Comparison of ENCODE assay signal across 34 mouse cellular contexts in the genomic region with DNA sequence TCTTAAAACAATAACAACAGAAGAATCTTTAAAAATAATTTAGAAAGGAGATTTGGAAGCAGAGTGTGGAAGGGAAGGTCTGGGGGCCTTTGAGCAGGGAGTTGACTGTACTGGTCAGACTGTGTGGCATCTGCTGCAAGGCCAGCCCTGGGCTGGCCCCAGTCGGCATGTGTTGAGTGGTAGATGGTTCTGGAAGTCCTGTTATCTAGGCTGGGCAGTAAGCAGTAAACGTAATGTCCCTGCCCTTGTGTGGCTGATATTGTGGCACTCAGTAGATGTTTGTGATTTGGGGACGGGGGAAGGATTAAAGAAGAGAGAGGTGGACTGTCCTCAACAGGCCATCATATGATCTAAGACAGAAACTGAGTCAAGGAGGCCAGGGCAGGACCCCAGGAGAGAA. TPM values are rescaled to one million over a fixed set of nuclear protein-coding genes. Genes with fewer than 3 reads are reported as not detected.
DNase-seq lines count a peak whose midpoint lies in the region; ATAC-seq and TF ChIP-seq lines count a peak whose summit lies in the region.
"Had no signal": no experiment of that assay in that cellular context is flagged by ENCODE, and none has a peak within 500 bp of the region (broad histone marks: within the 10 kb centered on the region; RNA-seq: fewer than 3 reads in every experiment).

No protein-coding gene starts in this region.

- H3K79me2 ChIP-seq in MEL (ENCODE audit: control insufficient read depth, insufficient read depth, low read length, poor library complexity): peaks cover 18% of the 10 kb centered on the region

- peaks cover 1 to 32% of the 10 kb centered on the region in 2 experiments; a peak in 3 of 4 replicates for H3K36me3 ChIP-seq in MEL (ENCODE audit: control insufficient read depth in 1 of 2, insufficient read depth in 2 of 2, low read length in 2 of 2)
- H3K36me3 ChIP-seq in liver, embryonic 11.5 days (ENCODE audit: control insufficient read depth, insufficient read depth, low read length): no peaks in the 10 kb centered on the region; the same call in 1 of the 2 replicates
- no peaks in the 10 kb centered on the region for H3K36me3 ChIP-seq in liver, embryonic 14.5 days (replicated peaks; ENCODE audit: control insufficient read depth, insufficient read depth, low read depth)
- H3K36me3 ChIP-seq in forebrain, postnatal 0 days (ENCODE audit: insufficient read depth): peaks cover 9% of the 10 kb centered on the region; the same call in 1 of the 2 replicates
- H3K36me3 ChIP-seq: forebrain, embryonic 15.5 days had no signal

- no peak for DNase-seq in MEL (ENCODE audit: low read depth, low spot score)
- DNase-seq in liver, embryonic 11.5 days (ENCODE audit: low spot score): no peak
- DNase-seq in liver, embryonic 14.5 days (ENCODE audit: low read depth in 3 of 3, low spot score in 3 of 3): peak; percentile 32 to 47 (median 41)
- DNase-seq in forebrain, postnatal 0 days: no peak
- no peak for DNase-seq in frontal cortex, postnatal 14 days (ENCODE audit: low spot score in 2 of 2)
- DNase-seq in heart, adult 9 months (ENCODE audit: low spot score in 2 of 2): no peak
- no peak for DNase-seq in embryo, embryonic 9.5 days (ENCODE audit: extremely low spot score)
- DNase-seq: adrenal gland, postnatal 10 days; cerebellum, adult 11 months; cerebellum, adult 8-10 months; cerebellum, postnatal 10 days; cerebellum, postnatal 36 days; gastrocnemius, postnatal 25 days; heart, adult 18-20 months; heart, postnatal 14 days; heart, postnatal 4 days had no signal

- peak overlapping the region; percentile 95 for H3K27ac ChIP-seq in MEL (ENCODE audit: control insufficient read depth, low read depth, low read length)
- no peak overlapping the region for H3K27ac ChIP-seq in liver, embryonic 11.5 days (ENCODE audit: low read depth, low read length)
- H3K27ac ChIP-seq in liver, embryonic 14.5 days: no peak overlapping the region
- no peak overlapping the region for H3K27ac ChIP-seq in forebrain, postnatal 0 days (ENCODE audit: low read depth, low read length)
- H3K27ac ChIP-seq: embryonic facial prominence, embryonic 12.5 days; embryonic facial prominence, embryonic 15.5 days; forebrain, embryonic 12.5 days; forebrain, embryonic 15.5 days; heart, embryonic 10.5 days; heart, embryonic 13.5 days; hindbrain, embryonic 14.5 days; hindbrain, postnatal 0 days had no signal

- no peaks in the 10 kb centered on the region for H3K9me3 ChIP-seq in MEL (replicated peaks; ENCODE audit: insufficient read depth, low read length)
- H3K9me3 ChIP-seq in liver, embryonic 11.5 days (ENCODE audit: control insufficient read depth, low read length): no peaks in the 10 kb centered on the region
- no peaks in the 10 kb centered on the region for H3K9me3 ChIP-seq in liver, embryonic 14.5 days (ENCODE audit: control insufficient read depth, low read length)
- H3K9me3 ChIP-seq in forebrain, postnatal 0 days (ENCODE audit: low read length): no peaks in the 10 kb centered on the region
- H3K9me3 ChIP-seq: embryonic facial prominence, embryonic 12.5 days; embryonic facial prominence, embryonic 15.5 days; forebrain, embryonic 12.5 days; forebrain, embryonic 15.5 days; heart, embryonic 10.5 days; heart, embryonic 13.5 days had no signal

- TF ChIP-seq EP300 in MEL (IDR thresholded peaks at IDR 0.05; ENCODE audit: low read depth in 1 of 2, low read length in 2 of 2): peak in 1 of 2 experiments; percentile 24; a peak in 1 of 4 replicates
- TF ChIP-seq EP300 in liver, embryonic 14.5 days (IDR thresholded peaks at IDR 0.05; ENCODE audit: low read depth): peak; percentile 60

- no peak for ATAC-seq in liver, embryonic 11.5 days (replicated peaks; ENCODE audit: low FRiP score)
- 0 out of 2 replicates have a peak, but pooled peaks have one; percentile 11 for ATAC-seq in liver, embryonic 14.5 days (ENCODE audit: insufficient read depth)
- ATAC-seq in megakaryocyte progenitor cell, adult 5-6 weeks (replicated peaks; ENCODE audit: poor library complexity): peak; percentile 13; the same call in 1 of the 2 replicates
- no peak for ATAC-seq in forebrain, postnatal 0 days
- ATAC-seq: forebrain, embryonic 15.5 days; hindbrain, postnatal 0 days; inflammation-experienced regulatory T-cells, adult 6 months; Patski had no signal

- TF ChIP-seq CTCF in MEL (IDR thresholded peaks at IDR 0.05 in 2 of 3, conservative IDR thresholded peaks at IDR 0.05 in 1 of 3; ENCODE audit: control insufficient read depth in 1 of 3, insufficient read depth in 1 of 3, low read depth in 2 of 3, low read length in 3 of 3, poor library complexity in 1 of 3, severe bottlenecking in 1 of 3): no peak
- TF ChIP-seq CTCF in liver, embryonic 14.5 days (IDR thresholded peaks at IDR 0.05; ENCODE audit: low read depth): no peak
- no peak for TF ChIP-seq CTCF in forebrain, postnatal 0 days (IDR thresholded peaks at IDR 0.05; ENCODE audit: low read depth)

- TF ChIP-seq RAD21 in MEL (IDR thresholded peaks at IDR 0.05; ENCODE audit: low read depth, low read length): no peak

- H3K9ac ChIP-seq in MEL (ENCODE audit: control insufficient read depth, low read depth, low read length, poor library complexity, severe bottlenecking): peak overlapping the region; percentile 57
- no peak overlapping the region for H3K9ac ChIP-seq in liver, embryonic 11.5 days (ENCODE audit: low read depth, low read length)
- no peak overlapping the region for H3K9ac ChIP-seq in liver, embryonic 14.5 days (replicated peaks)
- H3K9ac ChIP-seq in forebrain, postnatal 0 days: no peak overlapping the region
- H3K9ac ChIP-seq: embryonic facial prominence, embryonic 12.5 days; embryonic facial prominence, embryonic 15.5 days; forebrain, embryonic 12.5 days; forebrain, embryonic 15.5 days; heart, embryonic 13.5 days; hindbrain, embryonic 14.5 days had no signal

- H3K4me2 ChIP-seq in liver, embryonic 11.5 days: 0 out of 2 replicates have a peak overlapping the region, but pooled peaks have one; percentile 0
- peak overlapping the region; percentile 7 for H3K4me2 ChIP-seq in liver, embryonic 14.5 days (ENCODE audit: low read depth)
- H3K4me2 ChIP-seq in forebrain, postnatal 0 days (ENCODE audit: low read depth): no peak overlapping the region
- H3K4me2 ChIP-seq: embryonic facial prominence, embryonic 12.5 days; embryonic facial prominence, embryonic 15.5 days; forebrain, embryonic 12.5 days; forebrain, embryonic 15.5 days; heart, embryonic 13.5 days; hindbrain, embryonic 14.5 days had no signal

- WGBS in liver, embryonic 11.5 days: 55% methylated on average over 3 of the region's 3 CpGs
- 23% methylated on average over 3 of the region's 3 CpGs for WGBS in liver, embryonic 14.5 days (ENCODE audit: insufficient replicate concordance)
- 95% methylated on average over 3 of the region's 3 CpGs for WGBS in forebrain, postnatal 0 days

- H3K4me3 ChIP-seq in MEL (ENCODE audit: control insufficient read depth in 1 of 2, insufficient read depth in 1 of 2, low read depth in 2 of 2, low read length in 2 of 2): no peak overlapping the region
- H3K4me3 ChIP-seq in liver, embryonic 11.5 days (ENCODE audit: low read depth, low read length): no peak overlapping the region
- H3K4me3 ChIP-seq in liver, embryonic 14.5 days (ENCODE audit: insufficient read depth in 1 of 2, low read depth in 2 of 2, low read length in 2 of 2): no peak overlapping the region
- no peak overlapping the region for H3K4me3 ChIP-seq in forebrain, postnatal 0 days (ENCODE audit: low read depth, low read length)
- H3K4me3 ChIP-seq: embryonic facial prominence, embryonic 12.5 days; embryonic facial prominence, embryonic 15.5 days; erythroblast, embryonic 14.5 days; forebrain, embryonic 12.5 days; forebrain, embryonic 15.5 days; heart, embryonic 10.5 days; heart, embryonic 13.5 days had no signal

- H3K27me3 ChIP-seq in MEL (ENCODE audit: control insufficient read depth in 1 of 2, insufficient read depth in 2 of 2, low read length in 2 of 2): no peaks in the 10 kb centered on the region
- no peaks in the 10 kb centered on the region for H3K27me3 ChIP-seq in liver, embryonic 11.5 days (replicated peaks; ENCODE audit: control insufficient read depth, insufficient read depth, low read length)
- H3K27me3 ChIP-seq in liver, embryonic 14.5 days (ENCODE audit: control insufficient read depth, insufficient read depth, low read length): no peaks in the 10 kb centered on the region
- no peaks in the 10 kb centered on the region for H3K27me3 ChIP-seq in forebrain, postnatal 0 days (ENCODE audit: insufficient read depth, low read length)
- H3K27me3 ChIP-seq: embryonic facial prominence, embryonic 12.5 days; embryonic facial prominence, embryonic 15.5 days; forebrain, embryonic 12.5 days; forebrain, embryonic 15.5 days; heart, embryonic 13.5 days; Patski had no signal

- TF ChIP-seq POLR2A in MEL (IDR thresholded peaks at IDR 0.05; ENCODE audit: control insufficient read depth in 1 of 2, insufficient read depth in 1 of 2, low read depth in 1 of 2, low read length in 2 of 2, poor library complexity in 1 of 2): no peak

- H3K4me1 ChIP-seq in MEL (ENCODE audit: control insufficient read depth in 1 of 2, insufficient read depth in 2 of 2, low read length in 2 of 2): peaks cover 27 to 39% of the 10 kb centered on the region in 2 experiments
- peaks cover 27% of the 10 kb centered on the region for H3K4me1 ChIP-seq in liver, embryonic 11.5 days (replicated peaks; ENCODE audit: control insufficient read depth, insufficient read depth, low read length)
- H3K4me1 ChIP-seq in liver, embryonic 14.5 days (replicated peaks; ENCODE audit: control insufficient read depth in 2 of 2, insufficient read depth in 2 of 2, low read length in 1 of 2): peaks cover 21 to 27% of the 10 kb centered on the region in 2 experiments
- peaks cover 10% of the 10 kb centered on the region for H3K4me1 ChIP-seq in forebrain, postnatal 0 days (ENCODE audit: insufficient read depth)

RNA-seq across cellular contexts. Expression of gene Nfkbib, which starts 3.0 kb away (rescaled TPM):
- total RNA-seq in MEL (2012; rRNA removed): 30.7 and 32.9 TPM in 2 replicates
- 10 to 100 TPM in 1 of 2 experiments, not detected in 1; 52.7 TPM for polyA plus RNA-seq in MEL (2012; ENCODE audit: insufficient read depth in 1 of 2, insufficient read length in 2 of 2, low read depth in 1 of 2, low replicate concordance in 2 of 2, missing spikeins in 1 of 2)
- 61.4 and 61.8 TPM in 2 replicates for polyA plus RNA-seq in liver, embryonic 11.5 days (2014; fragmentation: Nextera tagmentation; extraction: Ambion mirVana)
- 15.0 and 19.7 TPM in 2 replicates for polyA plus RNA-seq in liver, embryonic 14.5 days (2012; rRNA removed)
- polyA plus RNA-seq in liver, embryonic 14.5 days (2014; fragmentation: Nextera tagmentation; extraction: Ambion mirVana): 27.0 and 29.6 TPM in 2 replicates
- total RNA-seq in megakaryocyte progenitor cell, adult 5-6 weeks (2015): 14.7 and 18.4 TPM in 2 replicates
- total RNA-seq in megakaryocyte progenitor cell, adult 5-6 weeks (2017): 12.3 and 15.7 TPM in 2 replicates
- 18.0 and 19.2 TPM in 2 replicates for total RNA-seq in forebrain, postnatal 0 days (2014; rRNA removed)
- polyA plus RNA-seq in forebrain, postnatal 0 days (2015; fragmentation: Nextera tagmentation; extraction: Ambion mirVana): 59.8 and 75.4 TPM in 2 replicates

RNA-seq across cellular contexts. Expression of gene Sirt2, which starts 3.8 kb away (rescaled TPM):
- total RNA-seq in MEL (2012; rRNA removed): 31.8 and 35.7 TPM in 2 replicates
- 10 to 100 TPM in 1 of 2 experiments, not detected in 1; 72.4 TPM for polyA plus RNA-seq in MEL (2012; ENCODE audit: insufficient read depth in 1 of 2, insufficient read length in 2 of 2, low read depth in 1 of 2, low replicate concordance in 2 of 2, missing spikeins in 1 of 2)
- polyA plus RNA-seq in liver, embryonic 11.5 days (2014; fragmentation: Nextera tagmentation; extraction: Ambion mirVana): 41.0 and 41.9 TPM in 2 replicates
- 18.5 and 18.7 TPM in 2 replicates for polyA plus RNA-seq in liver, embryonic 14.5 days (2012; rRNA removed)
- polyA plus RNA-seq in liver, embryonic 14.5 days (2014; fragmentation: Nextera tagmentation; extraction: Ambion mirVana): 21.3 and 24.2 TPM in 2 replicates
- 41.4 and 47.5 TPM in 2 replicates for total RNA-seq in megakaryocyte progenitor cell, adult 5-6 weeks (2015)
- 19.2 and 21.1 TPM in 2 replicates for total RNA-seq in megakaryocyte progenitor cell, adult 5-6 weeks (2017)
- 49.6 and 58.1 TPM in 2 replicates for total RNA-seq in forebrain, postnatal 0 days (2014; rRNA removed)
- 105 and 106 TPM in 2 replicates for polyA plus RNA-seq in forebrain, postnatal 0 days (2015; fragmentation: Nextera tagmentation; extraction: Ambion mirVana)

RNA-seq across cellular contexts. Expression of gene Ccer2, which starts 14.3 kb away (rescaled TPM):
- total RNA-seq in MEL (2012; rRNA removed): not detected in 2 replicates
- under 1 TPM in 1 of 2 experiments, not detected in 1; 0.11 TPM for polyA plus RNA-seq in MEL (2012; ENCODE audit: insufficient read depth in 1 of 2, insufficient read length in 2 of 2, low read depth in 1 of 2, low replicate concordance in 2 of 2, missing spikeins in 1 of 2)
- not detected in 2 replicates for polyA plus RNA-seq in liver, embryonic 11.5 days (2014; fragmentation: Nextera tagmentation; extraction: Ambion mirVana)
- not detected in 2 replicates for polyA plus RNA-seq in liver, embryonic 14.5 days (2012; rRNA removed)
- not detected in 2 replicates for polyA plus RNA-seq in liver, embryonic 14.5 days (2014; fragmentation: Nextera tagmentation; extraction: Ambion mirVana)
- total RNA-seq in megakaryocyte progenitor cell, adult 5-6 weeks (2015): not detected in 2 replicates
- total RNA-seq in megakaryocyte progenitor cell, adult 5-6 weeks (2017): not detected in 2 replicates
- total RNA-seq in forebrain, postnatal 0 days (2014; rRNA removed): not detected in 2 replicates
- 0.59 and 0.98 TPM in 2 replicates for polyA plus RNA-seq in forebrain, postnatal 0 days (2015; fragmentation: Nextera tagmentation; extraction: Ambion mirVana)
- total RNA-seq: adrenal gland, adult 18-20 months; adrenal gland, postnatal 10 days; adrenal gland, postnatal 4 days; ES-E14; gastrocnemius, adult 8-10 months; gastrocnemius, postnatal 25 days; heart, adult 18-20 months; heart, postnatal 14 days; heart, postnatal 4 days; hindbrain, postnatal 0 days had no signal
- polyA plus RNA-seq: erythroblast, embryonic 14.5 days; forebrain, embryonic 12.5 days; gonadal fat pad, adult 2 months; heart, embryonic 10.5 days; heart, embryonic 13.5 days; heart, embryonic 16.5 days; inflammation-experienced regulatory T-cells, adult 6 months; Patski had no signal

RNA-seq across cellular contexts. Expression of gene Rinl, which starts 18.5 kb away (rescaled TPM):
- 32.9 and 39.9 TPM in 2 replicates for total RNA-seq in MEL (2012; rRNA removed)
- 10 to 100 TPM in 1 of 2 experiments, not detected in 1; 63.9 TPM for polyA plus RNA-seq in MEL (2012; ENCODE audit: insufficient read depth in 1 of 2, insufficient read length in 2 of 2, low read depth in 1 of 2, low replicate concordance in 2 of 2, missing spikeins in 1 of 2)
- polyA plus RNA-seq in liver, embryonic 11.5 days (2014; fragmentation: Nextera tagmentation; extraction: Ambion mirVana): 21.7 and 23.1 TPM in 2 replicates
- polyA plus RNA-seq in liver, embryonic 14.5 days (2012; rRNA removed): 4.3 and 4.7 TPM in 2 replicates
- polyA plus RNA-seq in liver, embryonic 14.5 days (2014; fragmentation: Nextera tagmentation; extraction: Ambion mirVana): 4.0 and 4.8 TPM in 2 replicates
- 47.6 and 48.3 TPM in 2 replicates for total RNA-seq in megakaryocyte progenitor cell, adult 5-6 weeks (2015)
- 53.9 and 56.3 TPM in 2 replicates for total RNA-seq in megakaryocyte progenitor cell, adult 5-6 weeks (2017)
- 2.1 and 2.2 TPM in 2 replicates for total RNA-seq in forebrain, postnatal 0 days (2014; rRNA removed)
- 1.6 TPM in 2 replicates for polyA plus RNA-seq in forebrain, postnatal 0 days (2015; fragmentation: Nextera tagmentation; extraction: Ambion mirVana)

RNA-seq across cellular contexts. Expression of gene Sars2, which starts 28.5 kb away (rescaled TPM):
- 19.2 and 21.3 TPM in 2 replicates for total RNA-seq in MEL (2012; rRNA removed)
- polyA plus RNA-seq in MEL (2012; ENCODE audit: insufficient read depth in 1 of 2, insufficient read length in 2 of 2, low read depth in 1 of 2, low replicate concordance in 2 of 2, missing spikeins in 1 of 2): 10 to 100 TPM in 1 of 2 experiments, not detected in 1; 51.4 TPM
- polyA plus RNA-seq in liver, embryonic 11.5 days (2014; fragmentation: Nextera tagmentation; extraction: Ambion mirVana): 31.3 and 35.3 TPM in 2 replicates
- polyA plus RNA-seq in liver, embryonic 14.5 days (2012; rRNA removed): 11.4 and 12.7 TPM in 2 replicates
- polyA plus RNA-seq in liver, embryonic 14.5 days (2014; fragmentation: Nextera tagmentation; extraction: Ambion mirVana): 9.3 and 11.3 TPM in 2 replicates
- total RNA-seq in megakaryocyte progenitor cell, adult 5-6 weeks (2015): 8.1 and 8.8 TPM in 2 replicates
- total RNA-seq in megakaryocyte progenitor cell, adult 5-6 weeks (2017): 13.5 and 15.7 TPM in 2 replicates
- 12.6 and 15.1 TPM in 2 replicates for total RNA-seq in forebrain, postnatal 0 days (2014; rRNA removed)
- polyA plus RNA-seq in forebrain, postnatal 0 days (2015; fragmentation: Nextera tagmentation; extraction: Ambion mirVana): 14.3 and 16.1 TPM in 2 replicates

Comparison
In these comparisons a context has a peak if more than half of its experiments do, and no peak if none do; other contexts are left out.
1. DNase-seq: peak in liver, embryonic 14.5 days (3 of 3); none in MEL (single experiment), liver, embryonic 11.5 days (single experiment), forebrain, postnatal 0 days (single experiment), frontal cortex, postnatal 14 days (0 of 2), heart, adult 9 months (0 of 2) and embryo, embryonic 9.5 days (single experiment).
2. ATAC-seq: peak in liver, embryonic 14.5 days (single experiment) and megakaryocyte progenitor cell, adult 5-6 weeks (single experiment); none in liver, embryonic 11.5 days (single experiment) and forebrain, postnatal 0 days (single experiment).